Mouse (Mus musculus) midbrain, embryonic 15.5 days (tissue): ENCODE data around the gene Tsc22d3. TPM values are rescaled to one million over a fixed set of nuclear protein-coding genes. Genes with fewer than 3 reads are reported as not detected.
"Not testable (repeated sequence)": the region's sequence is repeated elsewhere in the genome, so short reads cannot be mapped to it uniquely, and the experiment has no call there.

Source experiments
- ATAC-seq: fragments of 200-750 bp; cut with Nextera tagmentation; replicated peaks from 2 replicates; pipeline ENCODE4 v1.8.0; 2017; ENCODE audit warnings: moderate TSS enrichment
- H3K27ac ChIP-seq: fragments of 300-500 bp; sonication (generic); 2 replicates; pipeline ENCODE4 v1.5.1; 2015; ENCODE audit warnings: mild to moderate bottlenecking, inconsistent platforms
- H3K27me3 ChIP-seq: fragments of 300-500 bp; sonication (generic); replicated peaks from 2 replicates; pipeline ENCODE4 v1.6.1; 2015; ENCODE audit warnings: inconsistent platforms
- H3K36me3 ChIP-seq: fragments of 300-500 bp; sonication (generic); replicated peaks from 2 replicates; pipeline ENCODE4 v1.6.1; 2015; ENCODE audit warnings: inconsistent platforms
- H3K4me1 ChIP-seq: fragments of 300-500 bp; sonication (generic); 2 replicates; pipeline ENCODE4 v1.6.1; 2015; ENCODE audit warnings: inconsistent platforms
- H3K4me2 ChIP-seq: fragments of 300-500 bp; sonication (generic); 2 replicates; pipeline ENCODE4 v1.6.1; 2015; ENCODE audit warnings: inconsistent platforms, mild to moderate bottlenecking, moderate library complexity
- H3K4me3 ChIP-seq: fragments of 300-500 bp; sonication (generic); 2 replicates; pipeline ENCODE4 v1.5.1; 2015; ENCODE audit warnings: mild to moderate bottlenecking, inconsistent platforms
- H3K9ac ChIP-seq: fragments of 300-500 bp; sonication (generic); 2 replicates; pipeline ENCODE4 v1.6.1; 2015; ENCODE audit warnings: mild to moderate bottlenecking, inconsistent platforms
- H3K9me3 ChIP-seq: fragments of 300-500 bp; sonication (generic); 2 replicates; pipeline ENCODE4 v1.6.1; 2016; ENCODE audit warnings: inconsistent platforms
- WGBS: fragments of 180-500 bp; shearing (Covaris S2); methylation state at CpG from one replicate; pipeline ENCODE4 v1.1.7; 2015; ENCODE audit warnings: mixed read lengths; 5-methylcytosine and 5-hydroxymethylcytosine counted together
- polyA plus RNA-seq: library from polyadenylated mRNA; unstranded; fragments of >200 nt; fragmentation: Nextera tagmentation; extraction: Ambion mirVana; gene quantifications from 2 replicates; pipeline ENCODE4 v1.2.1, GENCODE M21; 2015

Tsc22d3 gene
- polyA plus RNA-seq, 1 experiment from 2014 or later: 123 TPM

DNA sequence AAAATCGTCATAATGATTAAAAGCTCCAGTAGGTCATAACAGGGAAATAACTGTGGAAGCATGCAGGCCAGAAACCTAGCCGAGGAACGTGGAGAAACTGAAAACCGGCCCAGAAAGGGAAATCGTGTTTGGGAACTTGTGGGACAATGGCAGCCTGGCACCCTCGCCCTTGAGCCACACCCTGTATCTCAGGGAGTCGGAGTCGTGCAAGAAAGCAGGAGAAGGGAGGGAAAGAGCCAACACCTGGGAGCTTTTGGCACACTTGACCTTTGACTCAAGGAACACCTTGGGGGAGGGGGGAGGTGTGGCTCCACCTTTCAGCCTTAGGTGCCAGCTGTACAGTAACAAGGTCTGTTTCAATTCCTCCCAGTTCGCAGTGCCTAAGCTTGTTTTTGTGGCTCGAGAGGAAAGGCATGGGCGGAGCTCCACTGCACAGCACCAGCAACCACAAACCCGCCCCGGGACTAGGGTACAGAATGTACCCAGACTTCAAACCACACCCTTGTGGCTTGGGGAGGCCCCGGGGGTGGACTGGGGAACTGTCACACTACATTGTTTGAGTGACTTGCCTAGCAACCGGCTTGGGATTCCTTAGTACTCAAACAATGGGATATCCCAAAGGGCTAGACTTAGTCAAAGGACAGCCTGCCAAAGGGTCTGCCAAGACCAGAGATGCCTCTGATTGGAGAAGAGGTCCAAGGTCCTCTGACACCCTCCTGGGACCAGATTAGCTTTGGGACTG, 94.8 kb downstream of the Tsc22d3 start:
- H3K4me3 ChIP-seq: no peak overlapping the region
- 54% methylated on average over 15 of the region's 15 CpGs for WGBS
- no peaks in the 10 kb centered on the region for H3K36me3 ChIP-seq
- no peak for ATAC-seq
- H3K27ac ChIP-seq: no peak overlapping the region
- no peak overlapping the region for H3K4me2 ChIP-seq
- H3K9ac ChIP-seq: no peak overlapping the region
- peaks cover 13% of the 10 kb centered on the region for H3K27me3 ChIP-seq
- no peaks in the 10 kb centered on the region for H3K9me3 ChIP-seq
- H3K4me1 ChIP-seq: no peaks in the 10 kb centered on the region

DNA sequence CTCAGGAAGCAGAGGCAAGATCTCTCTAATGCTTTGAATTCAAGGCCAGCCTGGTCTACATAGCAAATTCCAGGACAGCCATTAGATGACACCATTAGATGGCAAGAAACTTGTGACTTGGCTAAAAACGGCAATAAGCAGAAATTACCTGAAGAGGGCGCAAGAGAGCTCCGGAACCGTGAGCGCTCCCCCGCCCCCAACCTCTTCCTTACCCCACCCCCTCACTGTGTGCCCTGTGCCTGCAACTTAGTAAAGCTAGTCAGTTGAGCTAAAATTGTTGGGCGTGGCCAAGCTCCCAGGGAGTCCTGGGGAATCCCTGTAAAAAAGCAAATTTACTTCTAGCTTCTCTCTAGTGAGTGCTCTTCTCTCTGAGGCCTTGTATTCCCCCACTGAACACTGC, 96.6 kb downstream of the Tsc22d3 start:
- Histone ChIP-seq H3K4me2 (no peak overlapping the region), H3K9ac (no peak overlapping the region), H3K27ac (no peak overlapping the region), H3K27me3 (peaks cover 14% of the 10 kb centered on the region; the same call in 1 of the 2 replicates), H3K9me3 (no peaks in the 10 kb centered on the region), H3K4me3 (no peak overlapping the region), H3K4me1 (no peaks in the 10 kb centered on the region), H3K36me3 (no peaks in the 10 kb centered on the region)
- 19% methylated on average over 7 of the region's 7 CpGs for WGBS
- ATAC-seq: no peak

DNA sequence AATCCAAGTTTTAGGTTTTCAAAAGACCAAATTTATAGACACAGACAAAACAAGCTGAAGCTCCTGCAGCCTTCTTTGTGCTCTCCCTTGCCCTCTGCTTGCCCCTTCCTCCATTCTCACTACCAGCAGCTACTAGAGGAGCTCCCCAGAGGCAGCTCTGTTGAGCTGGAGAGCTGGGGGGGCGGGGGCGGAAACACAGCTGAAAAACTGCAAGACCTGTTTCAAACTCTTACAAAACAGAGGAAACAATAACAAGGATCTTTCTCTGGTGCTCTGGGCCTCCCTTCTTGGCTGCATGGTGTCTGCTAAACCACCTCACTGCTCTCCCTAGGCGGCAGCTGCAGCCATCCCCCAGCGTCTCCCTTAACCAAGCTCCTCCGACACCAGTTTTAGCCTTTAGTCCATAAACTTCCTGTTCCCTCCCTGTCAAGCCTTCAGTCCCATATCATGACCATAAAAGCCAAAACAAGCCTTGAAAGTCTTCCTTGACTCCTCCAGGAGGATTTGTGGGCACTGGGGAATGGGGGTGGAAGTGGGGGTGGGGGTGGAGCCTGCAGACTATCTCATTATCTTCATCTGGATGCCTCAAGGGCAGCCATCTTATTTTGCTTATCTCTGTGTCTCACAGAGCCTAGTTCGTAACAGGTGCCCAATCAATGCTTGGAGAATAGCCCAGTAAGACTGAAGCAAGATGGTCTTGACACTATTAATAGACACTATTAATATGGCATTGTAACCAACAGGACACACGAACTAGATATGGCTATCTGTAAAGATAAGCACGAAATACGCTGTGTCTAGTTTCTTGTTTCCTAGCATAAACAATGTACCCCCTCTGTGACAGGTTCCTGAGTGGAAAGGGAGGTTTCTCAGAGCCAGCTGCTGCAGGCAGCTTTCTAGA, 98.8 kb downstream of the Tsc22d3 start:
- Histone ChIP-seq H3K27me3 (peaks cover 10% of the 10 kb centered on the region; the same call in 1 of the 2 replicates), H3K4me3 (no peak overlapping the region), H3K9me3 (no peaks in the 10 kb centered on the region), H3K4me2 (no peak overlapping the region), H3K36me3 (no peaks in the 10 kb centered on the region), H3K9ac (no peak overlapping the region), H3K4me1 (no peaks in the 10 kb centered on the region), H3K27ac (no peak overlapping the region)
- no peak for ATAC-seq
- WGBS: 74% methylated on average over 9 of the region's 9 CpGs

DNA sequence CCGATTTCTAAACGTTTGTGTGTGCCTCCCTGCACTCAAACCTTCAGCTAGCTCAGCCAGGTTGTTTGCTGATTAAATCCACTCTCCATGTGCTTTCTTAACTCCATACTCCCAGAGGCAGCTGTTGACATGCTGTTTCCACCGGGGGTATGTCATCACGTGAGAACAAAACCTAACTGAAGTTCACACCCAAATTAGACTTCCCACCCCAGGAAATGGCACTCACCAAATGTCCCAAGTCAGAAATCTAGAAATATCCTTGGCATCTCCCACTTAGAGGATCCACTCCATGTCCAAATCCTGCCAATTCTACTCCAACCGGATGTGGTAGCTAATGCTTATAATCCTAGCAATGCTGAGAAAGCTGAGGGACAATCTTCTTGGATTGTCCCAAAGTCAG, 100.2 kb downstream of the Tsc22d3 start:
- no peak for ATAC-seq
- Histone ChIP-seq H3K4me1 (no peaks in the 10 kb centered on the region), H3K9me3 (no peaks in the 10 kb centered on the region), H3K36me3 (no peaks in the 10 kb centered on the region), H3K4me2 (no peak overlapping the region), H3K9ac (no peak overlapping the region), H3K4me3 (no peak overlapping the region), H3K27me3 (peaks cover 10% of the 10 kb centered on the region; the same call in 1 of the 2 replicates), H3K27ac (no peak overlapping the region)
- 78% methylated on average over 5 of the region's 5 CpGs for WGBS

DNA sequence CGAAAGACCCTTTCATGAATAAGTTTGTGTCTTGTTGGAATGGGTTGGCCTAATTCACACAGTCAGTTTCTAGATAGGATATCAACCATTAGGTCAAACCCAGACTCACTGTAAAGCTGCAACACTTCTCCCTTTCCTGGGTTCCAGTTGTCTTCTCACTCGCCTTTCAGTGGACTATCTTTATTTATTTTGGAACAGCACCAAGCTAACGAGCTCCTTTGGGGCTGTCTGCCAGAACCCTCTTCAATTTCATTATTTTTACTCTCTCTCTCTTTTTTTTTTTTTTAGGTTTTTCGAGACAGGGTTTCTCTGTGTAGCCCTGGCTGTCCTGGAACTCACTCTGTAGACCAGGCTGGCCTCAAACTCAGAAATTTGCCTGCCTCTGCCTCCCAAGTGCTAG, 102.0 kb downstream of the Tsc22d3 start:
- not testable (repeated sequence) for H3K9me3 ChIP-seq, H3K4me3 ChIP-seq, H3K4me2 ChIP-seq, ATAC-seq, H3K9ac ChIP-seq, H3K27ac ChIP-seq, H3K36me3 ChIP-seq, H3K4me1 ChIP-seq
- H3K27me3 ChIP-seq: peaks cover 16% of the 10 kb centered on the region; the same call in 1 of the 2 replicates
- 67% methylated on average over 4 of the region's 4 CpGs for WGBS

DNA sequence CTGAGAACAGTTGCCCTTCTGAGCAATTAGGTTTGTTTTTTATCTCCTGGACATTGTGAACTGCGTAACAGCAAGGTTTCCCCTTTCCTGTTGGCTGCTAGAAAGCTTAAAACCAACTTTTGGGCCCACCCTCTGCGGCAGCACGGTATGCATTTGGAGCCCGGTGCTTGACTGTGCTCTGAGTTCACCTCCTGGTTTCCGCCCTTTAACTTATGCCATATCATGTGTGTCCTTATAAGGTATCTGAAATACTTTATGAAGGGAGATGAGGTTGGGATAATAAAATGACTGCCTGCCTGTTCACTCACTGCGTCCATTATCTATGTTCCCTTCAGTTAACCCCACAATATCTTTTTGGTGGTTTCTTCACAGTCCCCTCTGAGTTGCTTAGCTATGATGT, 106.3 kb downstream of the Tsc22d3 start:
- H3K9me3 ChIP-seq: no peaks in the 10 kb centered on the region
- no peak overlapping the region for H3K4me2 ChIP-seq
- 88% methylated on average over 6 of the region's 6 CpGs for WGBS
- H3K27me3 ChIP-seq: peaks cover 20% of the 10 kb centered on the region
- H3K27ac ChIP-seq: no peak overlapping the region
- no peak for ATAC-seq
- H3K4me3 ChIP-seq: no peak overlapping the region
- no peaks in the 10 kb centered on the region for H3K36me3 ChIP-seq
- no peak overlapping the region for H3K9ac ChIP-seq
- no peaks in the 10 kb centered on the region for H3K4me1 ChIP-seq

DNA sequence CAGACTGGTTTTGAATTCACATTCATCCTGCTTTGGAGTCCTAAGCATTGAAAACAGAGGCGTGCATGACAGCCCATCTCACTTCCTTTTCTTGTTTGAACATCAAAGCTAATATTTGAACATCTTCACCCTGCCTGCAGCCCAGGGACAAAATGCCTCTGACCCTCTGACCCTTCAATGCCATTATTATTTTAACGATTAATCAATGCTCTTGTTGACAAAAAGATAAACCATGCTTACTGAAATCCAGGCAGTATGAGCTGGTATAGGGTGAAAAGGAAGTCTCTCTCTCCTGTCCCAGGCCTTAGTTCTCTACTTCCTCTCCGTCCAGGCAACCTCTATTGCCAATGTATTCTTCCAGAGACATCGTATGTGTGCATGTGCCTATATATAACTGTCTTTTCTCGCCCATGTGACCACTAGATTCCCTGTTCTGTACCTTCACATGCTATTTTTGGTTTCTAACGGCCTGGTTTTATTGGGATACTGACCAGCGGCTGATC, 106.9 kb downstream of the Tsc22d3 start:
- H3K4me3 ChIP-seq: no peak overlapping the region
- H3K27me3 ChIP-seq: peaks cover 20% of the 10 kb centered on the region
- H3K4me1 ChIP-seq: no peaks in the 10 kb centered on the region
- no peak overlapping the region for H3K27ac ChIP-seq
- H3K9me3 ChIP-seq: no peaks in the 10 kb centered on the region
- no peaks in the 10 kb centered on the region for H3K36me3 ChIP-seq
- H3K4me2 ChIP-seq: no peak overlapping the region
- no peak for ATAC-seq
- H3K9ac ChIP-seq: no peak overlapping the region
- WGBS: 67% methylated on average over 7 of the region's 7 CpGs

DNA sequence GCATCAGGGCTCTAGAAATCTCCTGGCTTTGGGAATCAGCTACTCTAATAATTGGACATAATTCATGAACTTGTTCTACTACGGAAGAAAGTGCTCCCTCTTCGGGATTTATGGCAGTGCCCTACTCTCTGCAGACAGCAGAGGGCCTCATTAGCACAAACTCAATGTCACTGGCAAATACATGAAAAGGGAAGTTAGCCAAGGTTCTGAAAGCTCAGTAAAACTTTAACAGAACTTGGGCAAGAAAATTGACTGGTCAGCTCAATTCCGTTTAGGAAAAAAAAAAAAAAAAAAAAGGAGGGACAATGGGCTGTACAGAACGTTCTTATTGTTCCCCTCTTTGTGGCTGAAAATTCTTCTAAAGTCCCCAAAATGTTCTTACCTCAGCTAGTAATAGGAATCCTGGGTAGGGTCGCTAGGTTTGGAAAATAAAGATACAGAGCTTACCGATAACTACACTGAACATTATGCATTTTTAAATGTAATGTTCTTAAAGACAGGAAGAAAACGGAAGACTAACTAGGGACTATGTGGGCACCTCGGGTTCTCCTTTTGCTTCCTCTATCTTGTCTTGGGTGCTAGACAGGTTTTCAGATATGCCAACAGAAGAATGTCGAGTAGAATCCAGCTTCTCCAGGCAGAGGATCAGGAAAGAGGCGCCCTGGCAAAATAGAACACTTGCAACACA, 108.4 kb downstream of the Tsc22d3 start:
- no peaks in the 10 kb centered on the region for H3K4me1 ChIP-seq
- 59% methylated on average over 10 of the region's 10 CpGs for WGBS

DNA sequence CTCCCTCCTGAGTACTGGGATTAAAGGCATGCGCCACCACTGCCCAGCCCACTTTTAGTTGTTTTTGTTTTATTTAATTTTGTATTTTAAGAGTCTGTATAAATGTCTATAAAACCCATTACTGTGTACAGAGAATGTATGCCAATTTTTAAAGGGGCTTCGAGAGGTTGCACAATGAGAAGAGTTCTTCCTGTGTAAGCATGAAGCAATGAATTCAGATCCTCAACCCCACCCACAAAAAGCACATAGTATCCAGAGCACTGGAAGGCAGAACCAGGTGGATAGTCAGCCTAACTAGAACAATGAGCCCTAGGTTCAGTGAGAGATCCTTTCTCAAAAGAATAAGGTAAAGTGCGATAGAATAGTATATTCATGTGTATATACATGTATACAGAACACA, 110.3 kb downstream of the Tsc22d3 start:
- WGBS: 92% methylated on average over 3 of the region's 3 CpGs
- Histone ChIP-seq H3K4me1 (no peaks in the 10 kb centered on the region), H3K9me3 (no peaks in the 10 kb centered on the region), H3K36me3 (no peaks in the 10 kb centered on the region), H3K27me3 (peaks cover 20% of the 10 kb centered on the region), H3K4me2 (no peak overlapping the region), H3K9ac (no peak overlapping the region), H3K4me3 (no peak overlapping the region), H3K27ac (no peak overlapping the region)
- ATAC-seq: no peak

More for the DNA sequence above, 108.4 kb downstream of the Tsc22d3 start:
- Histone ChIP-seq H3K9ac (no peak overlapping the region), H3K36me3 (no peaks in the 10 kb centered on the region), H3K27ac (no peak overlapping the region), H3K4me2 (no peak overlapping the region), H3K9me3 (no peaks in the 10 kb centered on the region), H3K27me3 (peaks cover 20% of the 10 kb centered on the region), H3K4me3 (no peak overlapping the region)
- ATAC-seq: no peak

Other genes with a start within 250 kb of the Tsc22d3 start
- 78.5 and 78.9 TPM in 2 replicates for gene Prps1, start 144.0 kb downstream of the Tsc22d3 start, polyA plus RNA-seq
- gene Mid2, start 63.9 kb upstream of the Tsc22d3 start, polyA plus RNA-seq: 5.7 and 8.1 TPM in 2 replicates
- not detected in 2 replicates for gene Tex13b, start 212.8 kb upstream of the Tsc22d3 start, polyA plus RNA-seq